Mouse (Mus musculus) cortical plate, adult 2 months (tissue): ENCODE measurements around the gene Safb2.

ENCODE experiments used
- CTCF ChIP-seq: fragments of 200-500 bp; IDR thresholded peaks from 2 replicates; pipeline ENCODE4 v1.5.1; 2011; ENCODE audit warnings: mild to moderate bottlenecking, control low read depth, low read length; ENCODE audit not compliant: insufficient read depth; ENCODE audit errors: extremely low read depth
- POLR2A ChIP-seq: fragments of 200-500 bp; IDR thresholded peaks from 2 replicates; pipeline ENCODE4 v1.6.1; 2011; ENCODE audit warnings: mild to moderate bottlenecking, low read length, control low read depth; ENCODE audit not compliant: insufficient read depth; ENCODE audit errors: extremely low read depth

- TF ChIP-seq POLR2A = no peak
- TF ChIP-seq CTCF = no peak
Observed at GRCm38 (mm10) chr17:56511707-56512090, 72.7 kb downstream of the Safb2 start.
